Mouse (Mus musculus): ENCODE measurements around the gene Rbm43. TPM values are rescaled to one million over a fixed set of nuclear protein-coding genes. Genes with fewer than 3 reads are reported as not detected.
"Not testable (repeated sequence)": the region's sequence is repeated elsewhere in the genome, so short reads cannot be mapped to it uniquely, and the experiment has no call there.

Gene Rbm43
- polyA plus RNA-seq, 1 experiment = 6.2 TPM

DNA sequence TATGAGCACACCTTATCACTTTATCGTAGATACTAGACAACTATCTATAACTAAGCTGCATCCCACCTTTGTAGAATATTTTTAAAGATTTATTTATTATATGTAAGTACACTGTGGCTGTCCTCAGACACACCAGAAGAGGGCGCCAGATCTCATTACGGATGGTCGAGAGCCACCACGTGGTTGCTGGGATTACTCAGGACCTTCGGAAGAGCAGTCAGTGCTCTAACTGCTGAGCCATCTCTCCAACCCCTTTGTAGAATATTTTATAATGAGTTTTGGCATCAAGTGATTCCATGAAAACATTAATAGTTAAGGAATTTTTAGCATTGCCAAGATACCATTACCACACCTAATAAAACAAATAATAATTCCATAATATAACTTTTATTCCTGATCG lies 20.4 kb downstream of the Rbm43 start:
- DNase-seq (ENCODE audit: low read depth) = no peak

DNA sequence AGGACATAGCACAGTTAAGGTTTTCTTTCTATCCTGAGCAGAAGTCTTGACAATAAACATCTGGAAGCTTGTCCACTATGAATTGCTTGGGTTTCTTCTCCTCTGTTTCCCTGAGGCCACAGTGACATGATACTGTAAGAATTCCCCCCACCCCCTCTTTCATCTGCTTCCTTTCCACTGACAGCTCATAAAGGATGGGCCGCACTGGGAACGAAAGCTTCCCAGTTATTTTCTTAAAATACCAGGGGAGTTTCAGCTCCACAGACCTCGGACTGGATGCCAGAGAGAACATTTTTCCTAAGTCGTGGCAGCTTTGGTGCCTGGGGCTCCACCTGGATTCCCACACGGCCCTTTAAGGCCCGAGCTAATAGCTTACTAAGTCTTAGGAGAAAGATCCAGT lies 22.2 kb downstream of the Rbm43 start:
- no peak for DNase-seq (ENCODE audit: low read depth)

DNA sequence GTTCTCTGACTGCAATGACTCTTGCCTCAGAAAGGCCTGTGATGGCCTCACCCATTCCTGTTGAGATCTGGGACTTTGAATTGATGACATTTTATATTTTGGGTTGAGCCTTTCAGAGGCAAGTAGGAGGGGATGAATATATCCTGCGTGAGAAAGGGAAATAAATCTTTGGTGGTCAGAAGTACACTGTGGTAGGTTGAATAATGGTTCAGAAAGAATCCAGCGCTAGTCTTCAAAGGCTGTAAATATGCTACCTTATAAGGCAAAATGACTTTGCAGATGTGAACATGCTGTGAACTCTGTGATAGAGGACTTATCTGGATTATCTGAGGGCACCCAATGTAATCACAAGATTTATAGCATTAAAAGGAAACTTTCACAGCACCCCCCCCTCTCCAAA lies 23.1 kb downstream of the Rbm43 start:
- DNase-seq (ENCODE audit: low read depth) = no peak

DNA sequence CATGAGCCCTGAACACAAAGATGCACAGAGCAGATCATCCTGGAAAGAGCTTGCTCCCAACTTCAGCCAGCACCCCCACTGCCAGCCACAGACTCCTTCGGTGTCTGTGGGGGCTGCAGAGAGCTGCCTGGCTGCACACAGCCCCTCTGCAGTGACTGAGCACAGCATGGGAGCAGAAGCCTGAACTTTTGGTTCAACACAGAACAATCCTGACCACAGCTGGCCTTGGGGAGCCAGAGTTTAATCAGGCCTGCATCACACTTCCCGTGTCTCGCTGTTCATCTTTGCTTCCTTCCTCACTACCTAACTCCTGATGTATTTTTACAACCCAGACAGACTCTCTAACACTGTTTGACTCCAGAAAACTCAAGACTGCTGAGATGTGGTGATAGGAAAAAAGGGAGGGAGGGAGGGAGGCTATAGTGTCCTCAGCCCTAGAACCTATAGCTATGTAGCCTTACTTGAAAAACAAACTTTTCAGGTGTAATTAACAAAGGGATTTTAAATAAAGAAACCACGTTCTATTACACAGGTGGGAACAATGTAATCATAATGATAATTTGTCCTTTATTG lies 27.3 kb downstream of the Rbm43 start:
- DNase-seq (ENCODE audit: low read depth) = no peak

DNA sequence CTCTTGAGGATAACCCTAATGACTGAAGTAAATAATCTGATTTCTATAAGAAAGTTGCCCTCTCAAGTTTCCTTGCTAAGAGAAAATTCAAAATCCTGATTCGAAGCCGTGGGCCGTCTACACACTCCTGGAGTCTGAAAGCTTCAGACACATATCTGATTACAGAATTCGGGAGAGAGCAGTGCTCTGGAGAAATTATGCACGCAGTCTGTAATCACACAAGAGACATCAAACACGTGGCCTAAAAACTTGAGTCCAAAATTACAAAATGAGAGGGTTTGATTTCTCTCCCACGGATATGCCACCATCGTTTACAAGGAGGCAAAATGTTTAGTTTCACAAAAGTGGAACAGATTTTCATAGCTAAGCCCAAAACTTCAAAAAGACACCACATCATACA lies 29.3 kb downstream of the Rbm43 start:
- no peak for DNase-seq (ENCODE audit: low read depth)

DNA sequence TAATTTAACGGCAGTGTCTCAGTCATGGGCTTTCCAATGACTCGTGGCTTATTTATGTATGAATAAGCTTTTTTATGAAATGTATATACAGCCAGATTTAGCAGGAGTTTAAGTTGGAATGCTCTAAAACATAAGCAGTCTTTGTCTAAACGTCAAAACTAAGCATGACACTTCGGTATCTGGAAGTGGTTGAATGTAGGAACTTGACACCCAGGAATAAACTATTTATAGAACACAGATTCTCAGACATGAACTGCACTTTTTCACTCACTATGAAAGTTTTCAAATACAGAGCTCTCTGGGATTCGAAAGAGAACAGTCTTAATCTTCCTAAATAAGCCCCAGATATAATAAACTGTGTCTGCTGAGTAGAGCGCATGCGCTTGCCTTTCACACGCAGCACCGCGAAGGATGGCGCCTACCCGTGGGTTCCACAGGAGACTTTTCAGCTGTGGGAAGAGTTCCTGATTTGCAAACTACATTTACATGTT lies 42.5 kb downstream of the Rbm43 start:
- no peak for DNase-seq (ENCODE audit: low read depth)

DNA sequence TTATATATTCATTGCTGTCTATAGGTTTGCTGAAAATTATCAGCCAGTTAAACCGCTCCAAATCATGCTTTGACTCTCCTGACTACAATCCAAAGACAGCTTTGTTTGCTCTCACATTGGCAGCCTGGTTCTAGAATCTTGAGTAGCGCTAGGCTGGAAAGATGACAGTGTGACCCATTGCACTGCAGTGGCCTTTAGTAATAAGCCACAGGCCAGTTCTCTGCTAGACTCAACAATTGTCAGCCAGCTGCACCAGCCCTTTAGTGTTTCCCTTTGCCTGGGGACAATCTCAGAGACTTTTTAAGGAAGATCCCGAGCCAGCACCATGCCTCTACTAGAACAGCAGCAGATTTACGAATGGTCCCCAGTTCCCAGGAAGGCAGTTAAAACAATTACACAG lies 44.0 kb downstream of the Rbm43 start:
- no peak for DNase-seq (ENCODE audit: low read depth)

DNA sequence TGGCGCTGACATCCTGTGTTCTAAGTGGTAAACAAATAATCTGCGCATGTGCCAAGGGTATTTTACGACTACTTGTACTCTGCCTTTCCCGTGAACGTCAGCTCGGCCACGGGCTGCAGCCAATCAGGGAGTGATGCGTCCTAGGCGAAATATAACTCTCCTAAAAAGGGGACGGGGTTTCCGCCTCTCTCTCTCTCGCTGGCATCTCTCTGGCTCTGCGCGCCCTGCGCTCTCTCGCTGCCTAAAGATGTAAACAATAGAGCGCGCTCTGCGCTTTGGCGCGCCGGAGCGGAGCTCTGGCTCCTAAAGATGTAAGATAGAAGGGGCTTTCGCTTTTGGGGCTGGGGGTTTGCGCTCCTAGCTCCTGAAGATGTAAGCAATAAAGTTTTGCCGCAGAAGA lies 44.8 kb downstream of the Rbm43 start:
- DNase-seq (ENCODE audit: low read depth) = not testable (repeated sequence)

DNA sequence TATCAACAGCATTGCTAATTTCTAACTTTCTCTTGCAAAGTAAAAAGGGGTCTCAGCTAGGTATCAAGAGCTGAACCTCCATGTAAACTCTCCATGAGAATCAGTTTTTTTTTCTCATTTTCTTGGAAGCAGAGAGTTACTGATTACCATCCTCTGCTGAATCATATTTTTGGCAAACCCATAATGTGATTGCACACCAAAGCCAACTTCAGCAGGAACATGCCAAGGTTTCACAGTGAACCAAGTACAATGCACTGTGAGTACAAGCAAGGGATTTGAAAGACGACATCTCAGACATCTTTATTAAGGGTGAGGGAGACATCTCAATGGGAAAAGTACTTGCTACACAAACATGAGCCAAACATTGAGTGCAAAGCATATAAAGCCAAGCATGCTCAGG lies 54.8 kb downstream of the Rbm43 start:
- DNase-seq (ENCODE audit: low read depth) = no peak

Other genes starting within 250 kb of the Rbm43 start
- 6.1 and 9.4 TPM in 2 replicates for gene Nmi, start 38.3 kb upstream of the Rbm43 start, polyA plus RNA-seq (2012; rRNA removed)
- 0.94 and 2.0 TPM in 2 replicates for gene Tnfaip6, start 102.8 kb upstream of the Rbm43 start, polyA plus RNA-seq (2012; rRNA removed)
- 2.3 and 3.5 TPM in 2 replicates for gene Rif1, start 137.7 kb upstream of the Rbm43 start, polyA plus RNA-seq (2012; rRNA removed)